Mouse (Mus musculus) liver, embryonic 15.5 days (tissue): Measurements from ENCODE around the gene Gm3187. TPM values are rescaled to one million over a fixed set of nuclear protein-coding genes. Genes with fewer than 3 reads are reported as not detected.
"Not testable (repeated sequence)": the region's sequence is repeated elsewhere in the genome, so short reads cannot be mapped to it uniquely, and the experiment has no call there.

Experiments used
- ATAC-seq: fragments of 200-750 bp; cut with Nextera tagmentation; 2 replicates; pipeline ENCODE4 v1.8.0; 2017; ENCODE audit warnings: moderate number of reproducible peaks, mild to moderate bottlenecking, moderate library complexity; ENCODE audit not compliant: insufficient read depth
- H3K27ac ChIP-seq: fragments of 300-500 bp; sonication (generic); replicated peaks from 2 replicates; pipeline ENCODE4 v1.5.1; 2015; ENCODE audit warnings: mild to moderate bottlenecking, inconsistent platforms
- H3K27me3 ChIP-seq: fragments of 300-500 bp; sonication (generic); 2 replicates; pipeline ENCODE4 v1.6.1; 2015; ENCODE audit warnings: mild to moderate bottlenecking, inconsistent platforms
- H3K36me3 ChIP-seq: fragments of 300-500 bp; sonication (generic); replicated peaks from 2 replicates; pipeline ENCODE4 v1.6.1; 2015; ENCODE audit warnings: moderate library complexity, mild to moderate bottlenecking, inconsistent platforms
- H3K4me1 ChIP-seq: fragments of 300-500 bp; sonication (generic); replicated peaks from 2 replicates; pipeline ENCODE4 v1.6.1; 2015; ENCODE audit warnings: inconsistent platforms
- H3K4me2 ChIP-seq: fragments of 300-500 bp; sonication (generic); 2 replicates; pipeline ENCODE4 v1.6.1; 2015; ENCODE audit warnings: moderate library complexity, mild to moderate bottlenecking, inconsistent platforms
- H3K4me3 ChIP-seq: fragments of 300-500 bp; sonication (generic); replicated peaks from 2 replicates; pipeline ENCODE4 v1.5.1; 2015; ENCODE audit warnings: mild to moderate bottlenecking, inconsistent platforms
- H3K9ac ChIP-seq: fragments of 300-500 bp; sonication (generic); 2 replicates; pipeline ENCODE4 v1.6.1; 2015; ENCODE audit warnings: moderate library complexity, mild to moderate bottlenecking, inconsistent platforms
- H3K9me3 ChIP-seq: fragments of 300-500 bp; sonication (generic); replicated peaks from 2 replicates; pipeline ENCODE4 v1.6.1; 2016; ENCODE audit warnings: inconsistent platforms
- WGBS: fragments of 180-500 bp; shearing (Covaris S2); methylation state at CpG from one replicate; pipeline ENCODE4 v1.1.7; 2015; ENCODE audit warnings: mixed read lengths; ENCODE audit not compliant: insufficient replicate concordance; 5-methylcytosine and 5-hydroxymethylcytosine counted together
- polyA plus RNA-seq: library from polyadenylated mRNA; unstranded; fragments of >200 nt; fragmentation: Nextera tagmentation; extraction: Ambion mirVana; gene quantifications from 2 replicates; pipeline ENCODE4 v1.2.1, GENCODE M21; 2015

Gene Gm3187
- not detected in 2 replicates for polyA plus RNA-seq

- H3K9me3 ChIP-seq, H3K4me3 ChIP-seq, H3K4me1 ChIP-seq, H3K36me3 ChIP-seq, ATAC-seq, H3K27me3 ChIP-seq, H3K27ac ChIP-seq, H3K9ac ChIP-seq, H3K4me2 ChIP-seq: not testable (repeated sequence)
- WGBS = 53% methylated on average over 4 of the region's 5 CpGs
Observed at GRCm38 (mm10) chr14:5483907-5484306, at the start of gene Gm3187. TSS of gene Gm3187 (plus strand) at chr14:5484207.

DNA sequence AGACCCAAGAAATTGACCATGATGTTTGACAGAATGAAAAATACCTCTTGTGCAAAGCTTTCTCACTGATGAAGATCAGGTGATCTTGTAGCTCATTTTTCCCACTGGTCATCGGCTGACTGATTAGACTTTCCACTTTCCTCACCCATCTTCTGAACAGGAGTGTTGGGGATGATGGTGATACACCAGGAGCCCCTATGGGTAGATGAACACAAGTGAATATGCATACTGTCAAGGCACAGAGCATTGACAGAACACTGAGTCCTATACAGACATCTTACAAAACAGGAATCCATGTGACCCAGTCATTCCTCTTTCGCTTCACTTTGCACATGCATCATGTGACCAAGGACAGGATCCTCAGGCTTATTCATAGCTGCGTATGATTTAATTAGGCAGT is 28.6 kb upstream of the Gm3187 start, which contains the start of gene Gm3194:
Gene Gm3194 (minus strand): TSS at position 101 of the 400 bp plus-strand sequence.
- H3K4me1 ChIP-seq, ATAC-seq, H3K9ac ChIP-seq, H3K4me3 ChIP-seq, H3K27ac ChIP-seq, H3K4me2 ChIP-seq, H3K36me3 ChIP-seq, H3K9me3 ChIP-seq, H3K27me3 ChIP-seq: not testable (repeated sequence)
- WGBS = no CpG with 5 or more reads among the region's 3 CpGs

DNA sequence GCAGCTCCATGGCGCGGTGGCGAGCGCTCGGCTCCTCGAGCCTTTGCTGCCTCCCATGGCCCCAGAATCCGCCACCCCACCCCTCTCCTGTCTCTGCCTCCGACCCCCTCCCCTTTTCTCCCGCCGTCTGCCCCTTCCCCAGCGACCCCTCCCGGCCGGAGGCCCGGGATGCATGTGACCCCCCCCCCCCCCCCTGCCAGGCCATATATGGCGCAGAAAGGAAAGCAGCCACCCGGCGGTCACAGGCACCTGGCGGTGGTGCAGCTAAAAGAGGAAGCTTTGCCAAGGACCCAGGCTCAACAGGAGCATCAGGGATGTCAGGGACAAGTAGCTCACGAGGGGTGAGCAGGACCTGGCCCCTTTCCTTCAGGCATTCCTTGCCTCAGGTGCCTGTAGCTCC is 23.5 kb upstream of the Gm3187 start:
- H3K9ac ChIP-seq, ATAC-seq, H3K4me1 ChIP-seq, H3K27me3 ChIP-seq, H3K36me3 ChIP-seq, H3K9me3 ChIP-seq, H3K4me3 ChIP-seq, H3K27ac ChIP-seq, H3K4me2 ChIP-seq: not testable (repeated sequence)
- no CpG with 5 or more reads among the region's 19 CpGs for WGBS

GRCm38 (mm10) chr14:5477730-5478129 is 6.3 kb upstream of the Gm3187 start, which contains the start of gene Gm8246:
TSS of gene Gm8246 (minus strand) at chr14:5477830.
- not testable (repeated sequence) for H3K4me3 ChIP-seq, H3K4me2 ChIP-seq, H3K27ac ChIP-seq, H3K9me3 ChIP-seq, ATAC-seq, H3K36me3 ChIP-seq, H3K9ac ChIP-seq, H3K4me1 ChIP-seq, H3K27me3 ChIP-seq
- no CpG with 5 or more reads among the region's 3 CpGs for WGBS

- H3K4me3 ChIP-seq, H3K36me3 ChIP-seq, H3K9ac ChIP-seq, H3K9me3 ChIP-seq, H3K27me3 ChIP-seq, H3K4me1 ChIP-seq, H3K27ac ChIP-seq, ATAC-seq, H3K4me2 ChIP-seq: not testable (repeated sequence)
- no CpG with 5 or more reads among the region's 35 CpGs for WGBS
Observed at GRCm38 (mm10) chr14:5501374-5501773, 17.4 kb downstream of the Gm3187 start, which contains the start of gene Gm3488. TSS of gene Gm3488 (plus strand) at chr14:5501674.

GRCm38 (mm10) chr14:5538196-5538595 is 54.2 kb downstream of the Gm3187 start, which contains the start of gene Gm3532:
TSS of gene Gm3532 (plus strand) at chr14:5538496.
- H3K4me3 ChIP-seq, H3K4me1 ChIP-seq, H3K27me3 ChIP-seq, H3K4me2 ChIP-seq, H3K9ac ChIP-seq, H3K27ac ChIP-seq, ATAC-seq, H3K36me3 ChIP-seq, H3K9me3 ChIP-seq: not testable (repeated sequence)
- WGBS = no CpG with 5 or more reads among the region's 2 CpGs

Other genes starting within 250 kb of the Gm3187 start
- not detected in 2 replicates for gene Gm3526, start 223.6 kb upstream of the Gm3187 start, polyA plus RNA-seq
- gene Gm3542, start 149.3 kb upstream of the Gm3187 start, polyA plus RNA-seq = not detected in 2 replicates
- gene Gm3500, start 95.2 kb upstream of the Gm3187 start, polyA plus RNA-seq = not detected in 2 replicates
- not detected in 2 replicates for gene Gm3194, start 28.7 kb upstream of the Gm3187 start, polyA plus RNA-seq
- gene Gm8246, start 6.4 kb upstream of the Gm3187 start, polyA plus RNA-seq = not detected in 2 replicates
- gene Gm3488, start 17.5 kb downstream of the Gm3187 start, polyA plus RNA-seq = not detected in 2 replicates
- not detected in 2 replicates for gene Gm3532, start 54.3 kb downstream of the Gm3187 start, polyA plus RNA-seq
- not detected in 2 replicates for gene Gm8265, start 148.8 kb downstream of the Gm3187 start, polyA plus RNA-seq
- not detected in 2 replicates for gene Gm9603, start 203.2 kb downstream of the Gm3187 start, polyA plus RNA-seq